19 mouse cellular contexts compared by ENCODE assay signal in the genomic region with DNA sequence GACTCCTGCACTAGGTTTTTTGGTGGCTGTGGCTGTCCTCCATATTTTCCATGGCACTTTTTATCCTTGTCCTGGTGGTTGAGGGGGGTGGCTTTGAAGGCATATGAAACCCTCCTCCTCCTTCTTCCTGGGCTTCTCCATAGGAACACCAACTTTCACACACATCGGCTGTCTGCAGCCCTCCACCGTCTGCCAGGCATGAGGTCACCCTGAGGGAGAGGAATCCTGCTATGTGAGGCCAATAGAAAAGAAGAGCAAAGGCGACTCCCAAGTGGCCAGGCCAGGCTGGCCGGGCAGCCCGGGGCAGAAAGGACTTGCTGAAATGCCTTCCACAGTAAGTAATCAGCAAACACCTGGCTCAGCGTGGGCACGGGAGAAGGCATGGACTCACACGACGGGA. TPM values are rescaled to one million over a fixed set of nuclear protein-coding genes. Genes with fewer than 3 reads are reported as not detected.
A peak's percentile ranks its signal among the peaks of the same experiment; 100 is the strongest.
DNase-seq lines count a peak whose midpoint lies in the region; TF ChIP-seq lines count a peak whose summit lies in the region.
"Had no signal": no experiment of that assay in that cellular context is flagged by ENCODE, and none has a peak within 500 bp of the region (broad histone marks: within the 10 kb centered on the region; RNA-seq: fewer than 3 reads in every experiment).

No protein-coding gene starts in this region.

- H3K27me3 ChIP-seq in kidney, adult 2 months (replicated peaks; ENCODE audit: control insufficient read depth, insufficient read depth, low read length): no peaks in the 10 kb centered on the region
- H3K27me3 ChIP-seq: forebrain, embryonic 12.5 days; kidney, embryonic 15.5 days; limb, embryonic 13.5 days; liver, embryonic 15.5 days; stomach, embryonic 15.5 days had no signal

- H3K36me3 ChIP-seq in kidney, adult 2 months (ENCODE audit: control insufficient read depth, insufficient read depth, low read length): no peaks in the 10 kb centered on the region
- H3K36me3 ChIP-seq: liver, embryonic 15.5 days had no signal

- WGBS in kidney, adult 2 months: 49% methylated on average over 9 of the region's 9 CpGs

- H3K27ac ChIP-seq in kidney, adult 2 months (ENCODE audit: insufficient read depth, low read depth, low read length): no peak overlapping the region
- H3K27ac ChIP-seq: forebrain, embryonic 12.5 days; hindbrain, embryonic 14.5 days; kidney, embryonic 15.5 days; limb, embryonic 13.5 days; liver, embryonic 15.5 days; stomach, embryonic 15.5 days had no signal

- intact Hi-C loops in heart, postnatal 10 days (cut with DNase I): no loop called here

- peak; percentile 47 for DNase-seq in adrenal gland, postnatal 10 days
- DNase-seq in adrenal gland, adult 2 months: no peak
- DNase-seq in kidney, adult 2 months: peak; percentile 43
- no peak for DNase-seq in kidney, adult 9 months
- peak; percentile 55 for DNase-seq in gastrocnemius, postnatal 25 days
- peak; percentile 70 to 73 for DNase-seq in heart, postnatal 10 days
- no peak for DNase-seq in T-cell, adult 2 months (ENCODE audit: low spot score)
- DNase-seq in cerebellum, postnatal 10 days: no peak
- DNase-seq: cerebellum, adult 2 months; kidney, postnatal 4 days; midbrain, embryonic 14.5 days; spleen, adult 18-20 months; thymus, adult 18-20 months had no signal

- H3K4me1 ChIP-seq in kidney, adult 2 months (ENCODE audit: control insufficient read depth, insufficient read depth, low read length): peaks cover 34% of the 10 kb centered on the region
- H3K4me1 ChIP-seq: forebrain, embryonic 12.5 days; stomach, embryonic 15.5 days had no signal

- TF ChIP-seq CTCF in kidney, adult 2 months (conservative IDR thresholded peaks at IDR 0.05; ENCODE audit: insufficient read depth, insufficient read length, low read depth, low read length): no peak

- TF ChIP-seq POLR2A in kidney, adult 2 months (IDR thresholded peaks at IDR 0.05; ENCODE audit: low read depth, low read length): no peak

- no peak overlapping the region for H3K4me3 ChIP-seq in kidney, adult 2 months (ENCODE audit: insufficient read depth, low read depth, low read length)
- H3K4me3 ChIP-seq: forebrain, embryonic 12.5 days; kidney, embryonic 15.5 days; limb, embryonic 13.5 days; liver, embryonic 15.5 days; stomach, embryonic 15.5 days had no signal

RNA-seq across cellular contexts. Expression of a gene that starts 8.0 kb away (rescaled TPM):
- 10 to 100 TPM; 63.4 to 85.3 TPM for total RNA-seq in adrenal gland, postnatal 10 days (2021)
- total RNA-seq in adrenal gland, adult 2 months (2021): 10 to 100 TPM; 70.9 to 76.7 TPM
- polyA plus RNA-seq in adrenal gland, adult 2 months (2012; rRNA removed): 121 and 142 TPM in 2 replicates
- polyA plus RNA-seq in kidney, adult 2 months (2012; rRNA removed): 42.1 and 55.5 TPM in 2 replicates
- total RNA-seq in gastrocnemius, postnatal 25 days (2021): 100 to 1,000 TPM in 1 of 2 experiments, 10 to 100 TPM in 1; 98.3 to 136 TPM
- 10 to 100 TPM; 70.5 to 78.3 TPM for total RNA-seq in heart, postnatal 10 days (2021)

Comparison
In these comparisons a context has a peak if more than half of its experiments do, and no peak if none do; other contexts are left out.
1. DNase-seq: peak in adrenal gland, postnatal 10 days (single experiment), kidney, adult 2 months (single experiment), gastrocnemius, postnatal 25 days (single experiment) and heart, postnatal 10 days (2 of 2); none in adrenal gland, adult 2 months (single experiment), kidney, adult 9 months (single experiment), T-cell, adult 2 months (single experiment) and cerebellum, postnatal 10 days (0 of 2).